Mouse (Mus musculus) liver, embryonic 15.5 days (tissue): Measurements from ENCODE around the gene Klhl40. TPM values are rescaled to one million over a fixed set of nuclear protein-coding genes. Genes with fewer than 3 reads are reported as not detected.
A peak's percentile ranks its signal among the peaks of the same experiment; 100 is the strongest.

Experiments used
- ATAC-seq: fragments of 200-750 bp; cut with Nextera tagmentation; 2 replicates; pipeline ENCODE4 v1.8.0; 2017; ENCODE audit warnings: moderate number of reproducible peaks, mild to moderate bottlenecking, moderate library complexity; ENCODE audit not compliant: insufficient read depth
- H3K27ac ChIP-seq: fragments of 300-500 bp; sonication (generic); replicated peaks from 2 replicates; pipeline ENCODE4 v1.5.1; 2015; ENCODE audit warnings: mild to moderate bottlenecking, inconsistent platforms
- H3K27me3 ChIP-seq: fragments of 300-500 bp; sonication (generic); 2 replicates; pipeline ENCODE4 v1.6.1; 2015; ENCODE audit warnings: mild to moderate bottlenecking, inconsistent platforms
- H3K36me3 ChIP-seq: fragments of 300-500 bp; sonication (generic); replicated peaks from 2 replicates; pipeline ENCODE4 v1.6.1; 2015; ENCODE audit warnings: moderate library complexity, mild to moderate bottlenecking, inconsistent platforms
- H3K4me1 ChIP-seq: fragments of 300-500 bp; sonication (generic); replicated peaks from 2 replicates; pipeline ENCODE4 v1.6.1; 2015; ENCODE audit warnings: inconsistent platforms
- H3K4me2 ChIP-seq: fragments of 300-500 bp; sonication (generic); 2 replicates; pipeline ENCODE4 v1.6.1; 2015; ENCODE audit warnings: moderate library complexity, mild to moderate bottlenecking, inconsistent platforms
- H3K4me3 ChIP-seq: fragments of 300-500 bp; sonication (generic); replicated peaks from 2 replicates; pipeline ENCODE4 v1.5.1; 2015; ENCODE audit warnings: mild to moderate bottlenecking, inconsistent platforms
- H3K9ac ChIP-seq: fragments of 300-500 bp; sonication (generic); 2 replicates; pipeline ENCODE4 v1.6.1; 2015; ENCODE audit warnings: moderate library complexity, mild to moderate bottlenecking, inconsistent platforms
- H3K9me3 ChIP-seq: fragments of 300-500 bp; sonication (generic); replicated peaks from 2 replicates; pipeline ENCODE4 v1.6.1; 2016; ENCODE audit warnings: inconsistent platforms
- WGBS: fragments of 180-500 bp; shearing (Covaris S2); methylation state at CpG from one replicate; pipeline ENCODE4 v1.1.7; 2015; ENCODE audit warnings: mixed read lengths; ENCODE audit not compliant: insufficient replicate concordance; 5-methylcytosine and 5-hydroxymethylcytosine counted together
- polyA plus RNA-seq: library from polyadenylated mRNA; unstranded; fragments of >200 nt; fragmentation: Nextera tagmentation; extraction: Ambion mirVana; gene quantifications from 2 replicates; pipeline ENCODE4 v1.2.1, GENCODE M21; 2015

Gene Klhl40
- polyA plus RNA-seq, 1 experiment from 2014 or later = 0.98 TPM

- no peak for ATAC-seq
- 13% methylated on average over 54 of the region's 54 CpGs for WGBS
- H3K9me3 ChIP-seq = no peaks in the 10 kb centered on the region
- H3K4me2 ChIP-seq = peak overlapping the region; percentile 32
- H3K4me3 ChIP-seq = no peak overlapping the region
- no peaks in the 10 kb centered on the region for H3K36me3 ChIP-seq
- no peak overlapping the region for H3K9ac ChIP-seq
- H3K4me1 ChIP-seq = no peaks in the 10 kb centered on the region
- H3K27me3 ChIP-seq = peaks cover 38% of the 10 kb centered on the region
- H3K27ac ChIP-seq = no peak overlapping the region
Measured at GRCm38 (mm10) chr9:121778066-121778624, 738 bp downstream of the Klhl40 start.

GRCm38 (mm10) chr9:121784801-121785200, 7.4 kb downstream of the Klhl40 start:
- WGBS = 65% methylated on average over 12 of the region's 12 CpGs
- H3K9ac ChIP-seq = no peak overlapping the region
- H3K36me3 ChIP-seq = no peaks in the 10 kb centered on the region
- no peaks in the 10 kb centered on the region for H3K9me3 ChIP-seq
- no peak for ATAC-seq
- H3K4me3 ChIP-seq = no peak overlapping the region
- H3K27me3 ChIP-seq = no peaks in the 10 kb centered on the region
- no peak overlapping the region for H3K4me2 ChIP-seq
- no peaks in the 10 kb centered on the region for H3K4me1 ChIP-seq
- H3K27ac ChIP-seq = no peak overlapping the region

GRCm38 (mm10) chr9:121785261-121785660, 7.9 kb downstream of the Klhl40 start:
- no peak overlapping the region for H3K4me2 ChIP-seq
- H3K36me3 ChIP-seq = no peaks in the 10 kb centered on the region
- no peaks in the 10 kb centered on the region for H3K9me3 ChIP-seq
- H3K4me3 ChIP-seq = no peak overlapping the region
- ATAC-seq = no peak
- 52% methylated on average over 8 of the region's 8 CpGs for WGBS
- H3K9ac ChIP-seq = no peak overlapping the region
- no peaks in the 10 kb centered on the region for H3K27me3 ChIP-seq
- no peaks in the 10 kb centered on the region for H3K4me1 ChIP-seq
- H3K27ac ChIP-seq = no peak overlapping the region

- H3K36me3 ChIP-seq = no peaks in the 10 kb centered on the region
- no peak overlapping the region for H3K9ac ChIP-seq
- H3K27me3 ChIP-seq = no peaks in the 10 kb centered on the region
- H3K4me1 ChIP-seq = no peaks in the 10 kb centered on the region
- no peaks in the 10 kb centered on the region for H3K9me3 ChIP-seq
- H3K4me2 ChIP-seq = no peak overlapping the region
- no peak overlapping the region for H3K27ac ChIP-seq
- no peak for ATAC-seq
- no peak overlapping the region for H3K4me3 ChIP-seq
- WGBS = 42% methylated on average over 2 of the region's 2 CpGs
Measured at GRCm38 (mm10) chr9:121786359-121786758, 9.0 kb downstream of the Klhl40 start.

GRCm38 (mm10) chr9:121791206-121791605, 13.8 kb downstream of the Klhl40 start:
- H3K9ac ChIP-seq = no peak overlapping the region
- H3K4me3 ChIP-seq = no peak overlapping the region
- H3K27ac ChIP-seq = no peak overlapping the region
- H3K36me3 ChIP-seq = no peaks in the 10 kb centered on the region
- H3K4me2 ChIP-seq = no peak overlapping the region
- no peaks in the 10 kb centered on the region for H3K4me1 ChIP-seq
- 17% methylated on average over 5 of the region's 5 CpGs for WGBS
- H3K27me3 ChIP-seq = peaks cover 2% of the 10 kb centered on the region; the same call in 1 of the 2 replicates
- no peaks in the 10 kb centered on the region for H3K9me3 ChIP-seq
- no peak for ATAC-seq

- Histone ChIP-seq H3K36me3 (no peaks in the 10 kb centered on the region), H3K4me3 (no peak within 1 kb of the TSS), H3K27me3 (peaks cover 2% of the 10 kb centered on the region; the same call in 1 of the 2 replicates), H3K27ac (no peak within 1 kb of the TSS), H3K9me3 (no peaks in the 10 kb centered on the region), H3K9ac (no peak within 1 kb of the TSS), H3K4me2 (no peak within 1 kb of the TSS), H3K4me1 (no peaks in the 10 kb centered on the region)
- ATAC-seq = no peak
- WGBS = 53% methylated on average over 24 of the region's 24 CpGs
Measured at GRCm38 (mm10) chr9:121791757-121792521, 14.5 kb downstream of the Klhl40 start, which contains the start of gene Hhatl. Gene Hhatl, minus strand, starts transcription at chr9:121792507.

GRCm38 (mm10) chr9:121794972-121795539, 17.6 kb downstream of the Klhl40 start:
- Histone ChIP-seq H3K27me3 (peaks cover 2% of the 10 kb centered on the region; the same call in 1 of the 2 replicates), H3K27ac (no peak overlapping the region), H3K9ac (no peak overlapping the region), H3K4me3 (no peak overlapping the region), H3K4me2 (no peak overlapping the region), H3K4me1 (peaks cover 12% of the 10 kb centered on the region; the same call in 1 of the 2 replicates), H3K36me3 (no peaks in the 10 kb centered on the region), H3K9me3 (no peaks in the 10 kb centered on the region)
- 33% methylated on average over 1 of the region's 1 CpGs for WGBS
- ATAC-seq = no peak

- Histone ChIP-seq H3K9ac (no peak overlapping the region), H3K4me3 (no peak overlapping the region), H3K27ac (no peak overlapping the region), H3K36me3 (no peaks in the 10 kb centered on the region), H3K4me1 (peaks cover 12% of the 10 kb centered on the region; the same call in 1 of the 2 replicates), H3K9me3 (no peaks in the 10 kb centered on the region), H3K4me2 (no peak overlapping the region), H3K27me3 (no peaks in the 10 kb centered on the region; the same call in 1 of the 2 replicates)
- ATAC-seq = no peak
- WGBS = 21% methylated on average over 12 of the region's 12 CpGs
Measured at GRCm38 (mm10) chr9:121797722-121798121, 20.3 kb downstream of the Klhl40 start.

- Histone ChIP-seq H3K27ac (no peak overlapping the region), H3K4me3 (no peak overlapping the region), H3K27me3 (no peaks in the 10 kb centered on the region), H3K4me1 (peaks cover 12% of the 10 kb centered on the region; the same call in 1 of the 2 replicates), H3K9ac (no peak overlapping the region), H3K36me3 (no peaks in the 10 kb centered on the region), H3K4me2 (no peak overlapping the region), H3K9me3 (no peaks in the 10 kb centered on the region)
- 0 out of 2 replicates have a peak, but pooled peaks have one; percentile 29 for ATAC-seq
- WGBS = 46% methylated on average over 6 of the region's 6 CpGs
Measured at GRCm38 (mm10) chr9:121798887-121799520, 21.6 kb downstream of the Klhl40 start.

- no peaks in the 10 kb centered on the region for H3K27me3 ChIP-seq
Measured at GRCm38 (mm10) chr9:121802747-121803146, 25.3 kb downstream of the Klhl40 start.

GRCm38 (mm10) chr9:121807546-121807945, 30.1 kb downstream of the Klhl40 start:
- no peak overlapping the region for H3K4me3 ChIP-seq
- 64% methylated on average over 1 of the region's 1 CpGs for WGBS
- H3K9me3 ChIP-seq = no peaks in the 10 kb centered on the region
- H3K27me3 ChIP-seq = no peaks in the 10 kb centered on the region
- no peak overlapping the region for H3K4me2 ChIP-seq
- no peak for ATAC-seq
- no peaks in the 10 kb centered on the region for H3K36me3 ChIP-seq
- no peak overlapping the region for H3K9ac ChIP-seq
- no peaks in the 10 kb centered on the region for H3K4me1 ChIP-seq
- H3K27ac ChIP-seq = no peak overlapping the region

More at GRCm38 (mm10) chr9:121802747-121803146, 25.3 kb downstream of the Klhl40 start:
- Histone ChIP-seq H3K4me1 (peaks cover 12% of the 10 kb centered on the region; the same call in 1 of the 2 replicates), H3K4me2 (no peak overlapping the region), H3K9me3 (no peaks in the 10 kb centered on the region), H3K36me3 (no peaks in the 10 kb centered on the region), H3K4me3 (no peak overlapping the region), H3K27ac (no peak overlapping the region), H3K9ac (no peak overlapping the region)
- no peak for ATAC-seq
- 31% methylated on average over 7 of the region's 7 CpGs for WGBS
